Mouse (Mus musculus) myocyte (in vitro differentiated cells): Measurements from ENCODE around the gene Ahcyl1. TPM values are rescaled to one million over a fixed set of nuclear protein-coding genes. Genes with fewer than 3 reads are reported as not detected.
A peak's percentile ranks its signal among the peaks of the same experiment; 100 is the strongest.

Experiments
- H3K27me3 ChIP-seq: one replicate; pipeline ENCODE4 v1.6.1; 2011; ENCODE audit not compliant: control insufficient read depth, insufficient read depth, insufficient read length
- H3K36me3 ChIP-seq: one replicate; pipeline ENCODE4 v1.6.1; 2011; ENCODE audit not compliant: control insufficient read depth, insufficient read depth
- H3K4me2 ChIP-seq: one replicate; pipeline ENCODE4 v1.6.1; 2011; ENCODE audit warnings: low read depth, control low read depth
- H3K4me3 ChIP-seq: one replicate; pipeline ENCODE4 v1.5.1; 2011; ENCODE audit warnings: mild to moderate bottlenecking, control low read depth, moderate library complexity
- H3K79me2 ChIP-seq: one replicate; pipeline ENCODE4 v1.6.1; 2011; ENCODE audit not compliant: control insufficient read depth, insufficient read depth
- H3ac ChIP-seq: one replicate; pipeline ENCODE4 v1.6.1; 2011; ENCODE audit not compliant: control insufficient read depth, insufficient read length
- CEBPB ChIP-seq: IDR thresholded peaks from 2 replicates; pipeline ENCODE4 v1.6.1; 2011; ENCODE audit warnings: mild to moderate bottlenecking, moderate library complexity; ENCODE audit not compliant: poor library complexity, insufficient read depth, severe bottlenecking
- E2F4 ChIP-seq: IDR thresholded peaks from one replicate; pipeline ENCODE4 v1.6.1; 2011; ENCODE audit warnings: mild to moderate bottlenecking, control low read depth, moderate library complexity; ENCODE audit not compliant: insufficient read depth
- MAX ChIP-seq: IDR thresholded peaks from one replicate; pipeline ENCODE4 v1.6.1; 2011; ENCODE audit warnings: low read depth, mild to moderate bottlenecking, control low read depth
- MYOD1 ChIP-seq, 3 experiments: IDR thresholded peaks; one replicate each; pipeline ENCODE4 v1.6.1; 2011; ENCODE audit warnings: control low read depth in 2 of 3, low read depth in 2 of 3, mild to moderate bottlenecking in 2 of 3, moderate library complexity in 1 of 3; ENCODE audit not compliant: insufficient read length in 2 of 3, control insufficient read depth in 1 of 3
- MYOG ChIP-seq, 3 experiments: IDR thresholded peaks; one replicate each; pipeline ENCODE4 v1.6.1; 2011; ENCODE audit warnings: control low read depth in 2 of 3, low read depth in 2 of 3, mild to moderate bottlenecking in 2 of 3; ENCODE audit not compliant: insufficient read length in 2 of 3, control insufficient read depth in 1 of 3, insufficient read depth in 1 of 3
- POLR2A ChIP-seq: IDR thresholded peaks from one replicate; pipeline ENCODE4 v1.6.1; 2011; ENCODE audit warnings: low read depth, mild to moderate bottlenecking, control low read depth, moderate library complexity; ENCODE audit not compliant: insufficient read length
- POLR2AphosphoS2 ChIP-seq: IDR thresholded peaks from one replicate; pipeline ENCODE4 v1.6.1; 2011; ENCODE audit warnings: low read depth, control low read depth; ENCODE audit not compliant: insufficient read length
- REST ChIP-seq: IDR thresholded peaks from one replicate; pipeline ENCODE4 v1.6.1; 2011; ENCODE audit warnings: mild to moderate bottlenecking, control low read depth, moderate library complexity; ENCODE audit not compliant: insufficient read depth, insufficient read length
- SRF ChIP-seq: IDR thresholded peaks from one replicate; pipeline ENCODE4 v1.6.1; 2011; ENCODE audit warnings: low read depth; ENCODE audit not compliant: control insufficient read depth, insufficient read length
- TCF12 ChIP-seq: IDR thresholded peaks from one replicate; pipeline ENCODE4 v1.6.1; 2011; ENCODE audit warnings: mild to moderate bottlenecking, control low read depth; ENCODE audit not compliant: poor library complexity, insufficient read depth, severe bottlenecking
- TCF3 ChIP-seq: IDR thresholded peaks from one replicate; pipeline ENCODE4 v1.6.1; 2011; ENCODE audit warnings: low read depth, control low read depth; ENCODE audit not compliant: insufficient read length
- USF1 ChIP-seq: IDR thresholded peaks from one replicate; pipeline ENCODE4 v1.6.1; 2011; ENCODE audit warnings: low read depth, mild to moderate bottlenecking, control low read depth, moderate library complexity
- polyA plus RNA-seq: library from polyadenylated mRNA; unstranded; fragments of >200 nt; fragmentation: generic; extraction: Trizol; gene quantifications from one replicate; pipeline ENCODE4 v1.2.1, GENCODE M21; 2012; ENCODE audit warnings: missing spikeins

Ahcyl1 gene
- polyA plus RNA-seq, 1 experiment: 51.0 TPM

DNA sequence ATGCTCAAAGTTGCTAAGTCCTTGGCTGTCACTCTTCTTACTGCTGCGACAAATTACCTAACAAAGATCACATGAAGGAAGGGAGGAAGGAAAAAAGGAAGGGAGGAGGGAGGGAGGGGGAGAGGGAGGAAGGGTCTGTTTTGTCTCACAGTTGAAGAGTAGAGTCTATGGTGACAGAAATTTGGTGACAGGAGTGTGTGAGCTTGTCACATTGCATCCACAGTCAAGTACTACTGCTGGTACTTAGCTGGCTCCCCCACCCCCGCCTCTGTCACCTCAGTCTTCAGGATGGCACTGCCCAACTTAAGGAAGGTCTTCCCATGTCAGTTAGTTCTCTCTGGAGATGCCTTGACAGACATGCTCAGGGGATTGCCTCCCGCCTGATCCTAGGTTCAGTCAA is 60.1 kb downstream of the Ahcyl1 start:
- TF ChIP-seq CEBPB (no peak), TCF12 (no peak), E2F4 (no peak), SRF (no peak), MYOD1 (IDR thresholded peaks at IDR 0.05; ENCODE audit: control insufficient read depth in 1 of 3, insufficient read length in 2 of 3, low read depth in 2 of 3) (no peak), USF1 (no peak), MAX (no peak), REST (no peak), TCF3 (no peak), POLR2AphosphoS2 (no peak), MYOG (IDR thresholded peaks at IDR 0.05; ENCODE audit: control insufficient read depth in 1 of 3, insufficient read depth in 1 of 3, insufficient read length in 2 of 3, low read depth in 2 of 3) (no peak), POLR2A (no peak)
- peaks cover 14% of the 10 kb centered on the region for H3K27me3 ChIP-seq
- no peak overlapping the region for H3ac ChIP-seq
- H3K4me2 ChIP-seq: no peak overlapping the region
- no peaks in the 10 kb centered on the region for H3K36me3 ChIP-seq
- H3K4me3 ChIP-seq: no peak overlapping the region
- H3K79me2 ChIP-seq: peaks cover 4% of the 10 kb centered on the region

DNA sequence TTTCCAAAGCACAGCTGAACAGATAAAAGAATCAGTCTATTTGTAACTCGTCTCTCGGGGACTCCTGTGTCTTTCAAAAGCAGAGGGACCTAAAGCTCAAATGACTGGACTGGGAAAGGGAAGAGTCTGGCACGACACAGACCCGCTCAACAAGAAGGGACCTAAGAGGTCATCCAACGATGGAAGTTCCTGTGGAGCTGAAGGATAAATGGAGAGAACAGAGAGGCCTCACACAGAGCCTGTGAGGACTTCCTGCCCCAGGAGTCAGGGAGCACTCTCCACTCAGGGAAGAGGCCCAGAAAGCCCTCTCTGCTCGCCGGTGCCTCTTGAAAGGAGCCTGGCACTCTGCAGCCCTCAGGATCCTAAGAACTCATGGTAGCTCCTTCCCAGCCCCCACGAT is 60.5 kb downstream of the Ahcyl1 start:
- no peak for TF ChIP-seq USF1
- TF ChIP-seq TCF3: no peak
- peaks cover 14% of the 10 kb centered on the region for H3K27me3 ChIP-seq
- no peaks in the 10 kb centered on the region for H3K36me3 ChIP-seq
- peaks cover 4% of the 10 kb centered on the region for H3K79me2 ChIP-seq
- H3K4me3 ChIP-seq: no peak overlapping the region
- H3ac ChIP-seq: no peak overlapping the region
- H3K4me2 ChIP-seq: no peak overlapping the region

DNA sequence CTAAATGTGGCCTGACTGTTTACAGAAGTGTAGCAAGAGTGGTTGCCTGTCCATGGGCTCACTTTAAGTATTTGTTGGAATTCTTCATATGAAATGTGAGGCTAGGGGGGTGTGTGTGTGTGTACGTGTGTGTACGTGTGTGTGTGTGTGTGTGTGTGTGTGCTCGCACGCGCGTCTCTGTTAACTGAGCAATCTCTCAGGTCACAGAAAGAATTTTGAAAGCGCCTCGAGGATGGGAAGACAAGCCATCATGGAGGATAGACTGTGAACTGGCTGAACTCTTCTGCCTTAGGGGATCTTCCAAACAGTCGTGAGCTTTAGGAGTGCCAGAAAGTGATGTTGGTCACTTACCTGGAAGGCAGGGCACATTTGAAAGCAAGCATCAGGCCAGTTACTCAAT is 62.5 kb downstream of the Ahcyl1 start:
- H3K79me2 ChIP-seq: peaks cover 21% of the 10 kb centered on the region
- no peak overlapping the region for H3K4me2 ChIP-seq
- H3K27me3 ChIP-seq: peaks cover 14% of the 10 kb centered on the region
- TF ChIP-seq TCF12 (no peak), TCF3 (no peak), REST (no peak), MYOG (IDR thresholded peaks at IDR 0.05; ENCODE audit: control insufficient read depth in 1 of 3, insufficient read depth in 1 of 3, insufficient read length in 2 of 3, low read depth in 2 of 3) (no peak), CEBPB (no peak), POLR2AphosphoS2 (no peak), POLR2A (no peak)
- no peak overlapping the region for H3ac ChIP-seq
- H3K36me3 ChIP-seq: peaks cover 4% of the 10 kb centered on the region
- H3K4me3 ChIP-seq: no peak overlapping the region

DNA sequence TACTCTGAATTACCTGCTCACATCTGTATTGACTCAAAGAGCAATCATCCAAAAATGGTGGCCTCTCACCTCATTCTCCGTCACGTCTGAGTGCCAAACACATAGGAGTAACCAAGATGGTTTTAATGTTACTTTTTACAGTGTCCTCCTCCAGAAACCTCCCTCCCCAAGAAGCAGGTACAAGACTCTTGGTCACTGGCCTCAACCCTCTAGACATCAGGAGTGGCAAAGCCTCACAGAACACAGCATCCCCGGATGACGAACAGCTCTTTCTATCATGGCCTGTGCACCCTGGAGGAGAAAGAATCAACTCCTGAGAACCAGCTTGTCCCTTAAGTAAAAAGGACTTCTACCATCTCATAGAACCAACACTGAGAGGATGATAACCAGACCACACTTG is 63.6 kb downstream of the Ahcyl1 start:
- Histone ChIP-seq H3K79me2 (peaks cover 29% of the 10 kb centered on the region), H3K27me3 (peaks cover 11% of the 10 kb centered on the region), H3K4me2 (no peak overlapping the region), H3K4me3 (peak overlapping the region; percentile 67), H3ac (no peak overlapping the region), H3K36me3 (peaks cover 10% of the 10 kb centered on the region)
- no peak for TF ChIP-seq MYOD1 (IDR thresholded peaks at IDR 0.05; ENCODE audit: control insufficient read depth in 1 of 3, insufficient read length in 2 of 3, low read depth in 2 of 3)

DNA sequence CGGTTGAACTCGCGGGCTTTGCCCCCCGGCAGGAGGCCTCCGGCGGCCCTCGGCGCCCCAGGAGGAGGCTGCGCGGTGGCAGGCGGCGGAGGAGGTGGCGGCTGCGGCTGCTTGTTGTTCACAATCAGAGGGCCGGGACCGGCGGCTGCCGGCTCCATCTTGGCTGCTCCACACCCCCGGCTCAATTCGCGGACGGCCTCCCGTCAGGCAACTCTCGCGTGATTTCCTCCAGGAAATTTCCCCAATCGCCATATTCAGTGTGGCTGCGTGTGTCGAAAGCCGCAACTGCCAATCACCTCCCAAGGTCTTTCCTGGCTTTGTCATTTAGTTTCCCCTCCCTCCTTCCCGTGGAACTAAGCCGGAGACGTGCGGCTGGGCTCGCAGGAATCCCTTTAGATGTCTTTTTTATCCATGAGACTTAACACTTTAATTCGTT is 64.8 kb downstream of the Ahcyl1 start, which contains the start of gene Strip1:
TSS of gene Strip1 (minus strand) at position 172 of the 436 bp plus-strand sequence.
- H3K27me3 ChIP-seq: peaks cover 5% of the 10 kb centered on the region
- TF ChIP-seq TCF12: no peak
- no peak for TF ChIP-seq MAX
- no peak for TF ChIP-seq USF1
- no peak for TF ChIP-seq CEBPB
- peak in 1 of 3 experiments; percentile 14 for TF ChIP-seq MYOD1 (IDR thresholded peaks at IDR 0.05; ENCODE audit: control insufficient read depth in 1 of 3, insufficient read length in 2 of 3, low read depth in 2 of 3)
- no peak for TF ChIP-seq MYOG (IDR thresholded peaks at IDR 0.05; ENCODE audit: control insufficient read depth in 1 of 3, insufficient read depth in 1 of 3, insufficient read length in 2 of 3, low read depth in 2 of 3)
- no peak for TF ChIP-seq TCF3
- peak; percentile 81 for TF ChIP-seq POLR2AphosphoS2
- no peak for TF ChIP-seq REST
- peak; percentile 52 for TF ChIP-seq POLR2A

More for the DNA sequence above, 64.8 kb downstream of the Ahcyl1 start, which contains the start of gene Strip1:
- H3K4me3 ChIP-seq: peak within 1 kb of the TSS; percentile 67
- H3K79me2 ChIP-seq: peaks cover 29% of the 10 kb centered on the region
- peaks cover 21% of the 10 kb centered on the region for H3K36me3 ChIP-seq
- H3K4me2 ChIP-seq: peak within 1 kb of the TSS; percentile 86
- H3ac ChIP-seq: peak within 1 kb of the TSS; percentile 87
